ENCODE assay signal across 8 mouse cellular contexts in the genomic region with DNA sequence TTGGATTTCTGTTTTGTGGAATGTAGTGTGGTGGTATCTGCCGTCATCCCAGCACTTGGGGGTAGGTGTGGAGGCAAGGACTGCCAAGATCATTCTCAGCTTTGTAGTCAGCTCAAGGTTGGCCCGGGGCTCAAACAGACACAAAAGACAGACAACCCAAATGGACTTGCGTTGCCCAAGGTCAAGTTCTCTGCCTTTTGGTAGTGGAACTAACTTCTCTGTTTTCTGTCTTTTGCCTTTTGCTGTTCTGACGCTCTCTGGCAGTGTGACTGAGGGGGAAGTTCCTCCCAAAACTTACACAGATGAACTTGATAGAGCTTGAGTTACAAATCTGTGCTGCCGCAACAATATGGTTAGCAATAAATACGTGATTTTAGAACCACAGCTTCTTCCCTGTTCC. TPM values are rescaled to one million over a fixed set of nuclear protein-coding genes. Genes with fewer than 3 reads are reported as not detected.
DNase-seq lines count a peak whose midpoint lies in the region; ATAC-seq and TF ChIP-seq lines count a peak whose summit lies in the region.

No protein-coding gene starts in this region.

- H3K36me3 ChIP-seq in kidney, embryonic 16.5 days (ENCODE audit: insufficient read depth, low read length): no peaks in the 10 kb centered on the region
- no peaks in the 10 kb centered on the region for H3K36me3 ChIP-seq in hindbrain, embryonic 15.5 days
- H3K36me3 ChIP-seq in forebrain, embryonic 12.5 days (replicated peaks): no peaks in the 10 kb centered on the region

- no peak overlapping the region for H3K27ac ChIP-seq in kidney, embryonic 16.5 days (ENCODE audit: low read length)
- H3K27ac ChIP-seq in cortical plate, adult 2 months (ENCODE audit: insufficient read depth, low read length): no peak overlapping the region
- no peak overlapping the region for H3K27ac ChIP-seq in hindbrain, embryonic 15.5 days (replicated peaks)
- H3K27ac ChIP-seq in forebrain, embryonic 12.5 days: no peak overlapping the region

- peak overlapping the region; percentile 8; the same call in 1 of the 2 replicates for H3K9ac ChIP-seq in kidney, embryonic 16.5 days (replicated peaks; ENCODE audit: low read length)
- H3K9ac ChIP-seq in hindbrain, embryonic 15.5 days: no peak overlapping the region
- H3K9ac ChIP-seq in forebrain, embryonic 12.5 days: no peak overlapping the region

- 12% methylated on average over 6 of the region's 6 CpGs for WGBS in kidney, embryonic 16.5 days
- WGBS in hindbrain, embryonic 15.5 days: 45% methylated on average over 6 of the region's 6 CpGs
- whole genome bisulfite sequencing in forebrain, embryonic 12.5 days: 41% methylated on average over 6 of the region's 6 CpGs

- TF ChIP-seq POLR2A in cortical plate, adult 2 months (IDR thresholded peaks at IDR 0.05; ENCODE audit: extremely low read depth, insufficient read depth, low read length): no peak

- ATAC-seq in kidney, embryonic 16.5 days (ENCODE audit: low FRiP score, low TSS enrichment): no peak
- ATAC-seq in hindbrain, embryonic 15.5 days (ENCODE audit: low FRiP score, low read depth): no peak
- 0 out of 2 replicates have a peak, but pooled peaks have one; percentile 31 for ATAC-seq in monocyte, adult 5-6 weeks (replicated peaks; ENCODE audit: insufficient number of reproducible peaks, low FRiP score, low TSS enrichment, poor library complexity, severe bottlenecking)
- ATAC-seq in forebrain, embryonic 12.5 days (ENCODE audit: low FRiP score): no peak

- no peak for DNase-seq in kidney, adult 11 months
- DNase-seq in layer of hippocampus, postnatal 25 days (ENCODE audit: extremely low spot score in 1 of 2, low spot score in 1 of 2): no peak
- no peak for DNase-seq in right cerebral cortex, adult 18-20 months

- peak overlapping the region; percentile 100 for H3K4me2 ChIP-seq in kidney, embryonic 16.5 days (replicated peaks; ENCODE audit: low read depth, low read length)
- peak overlapping the region; percentile 100 for H3K4me2 ChIP-seq in hindbrain, embryonic 15.5 days
- no peak overlapping the region for H3K4me2 ChIP-seq in forebrain, embryonic 12.5 days

- H3K4me3 ChIP-seq in kidney, embryonic 16.5 days (ENCODE audit: low read length): peak overlapping the region; percentile 78
- H3K4me3 ChIP-seq in cortical plate, adult 2 months (ENCODE audit: insufficient read depth, low read length): peak overlapping the region; percentile 79
- H3K4me3 ChIP-seq in hindbrain, embryonic 15.5 days: peak overlapping the region; percentile 84; the same call in 1 of the 2 replicates
- H3K4me3 ChIP-seq in forebrain, embryonic 12.5 days (replicated peaks): no peak overlapping the region

- peaks cover 32% of the 10 kb centered on the region; the same call in 1 of the 2 replicates for H3K27me3 ChIP-seq in kidney, embryonic 16.5 days (ENCODE audit: insufficient read depth, low read length)
- H3K27me3 ChIP-seq in hindbrain, embryonic 15.5 days: peaks cover 54% of the 10 kb centered on the region
- peaks cover 86% of the 10 kb centered on the region for H3K27me3 ChIP-seq in forebrain, embryonic 12.5 days

- TF ChIP-seq CTCF in cortical plate, adult 2 months (IDR thresholded peaks at IDR 0.05; ENCODE audit: extremely low read depth, insufficient read depth, low read length): no peak

- H3K4me1 ChIP-seq in kidney, embryonic 16.5 days (ENCODE audit: insufficient read depth, low read length): peaks cover 17% of the 10 kb centered on the region; the same call in 1 of the 2 replicates
- H3K4me1 ChIP-seq in cortical plate, adult 2 months (ENCODE audit: control insufficient read depth, insufficient read depth, low read length): peaks cover 3% of the 10 kb centered on the region; the same call in 1 of the 2 replicates
- H3K4me1 ChIP-seq in hindbrain, embryonic 15.5 days (replicated peaks): peaks cover 15% of the 10 kb centered on the region
- peaks cover 9% of the 10 kb centered on the region; the same call in 1 of the 2 replicates for H3K4me1 ChIP-seq in forebrain, embryonic 12.5 days

- no peaks in the 10 kb centered on the region for H3K9me3 ChIP-seq in kidney, embryonic 16.5 days (ENCODE audit: low read length)
- no peaks in the 10 kb centered on the region for H3K9me3 ChIP-seq in hindbrain, embryonic 15.5 days
- no peaks in the 10 kb centered on the region for H3K9me3 ChIP-seq in forebrain, embryonic 12.5 days

RNA-seq across cellular contexts. Expression of gene Cds1, which starts 1.3 kb away (rescaled TPM):
- polyA plus RNA-seq in kidney, embryonic 16.5 days (2015; fragmentation: Nextera tagmentation; extraction: Ambion mirVana): 15.8 and 16.0 TPM in 2 replicates
- 74.6 and 77.6 TPM in 2 replicates for polyA plus RNA-seq in cortical plate, adult 2 months (2012; rRNA removed)
- polyA plus RNA-seq in hindbrain, embryonic 15.5 days (2015; fragmentation: Nextera tagmentation; extraction: Ambion mirVana): 6.2 and 6.8 TPM in 2 replicates
- 1.9 to 4.5 TPM (median 2.5 TPM) in 3 replicates for total RNA-seq in monocyte, adult 5-6 weeks (2017)
- total RNA-seq in layer of hippocampus, postnatal 25 days (2021): 10 to 100 TPM; 63.2 to 67.9 TPM
- polyA plus RNA-seq in forebrain, embryonic 12.5 days (2016; fragmentation: Nextera tagmentation; extraction: Ambion mirVana): 1.2 and 1.5 TPM in 2 replicates
